Mouse (Mus musculus) midbrain, postnatal 0 days (tissue): ENCODE measurements around the gene 4930524B15Rik. TPM values are rescaled to one million over a fixed set of nuclear protein-coding genes. Genes with fewer than 3 reads are reported as not detected.
"Not testable (repeated sequence)": the region's sequence is repeated elsewhere in the genome, so short reads cannot be mapped to it uniquely, and the experiment has no call there.

Source experiments
- ATAC-seq: fragments of 200-750 bp; cut with Nextera tagmentation; 2 replicates; pipeline ENCODE4 v1.8.0; 2017; ENCODE audit warnings: moderate number of reproducible peaks, mild to moderate bottlenecking, moderate TSS enrichment, moderate library complexity; ENCODE audit not compliant: low FRiP score
- DNase-seq: peaks from one replicate; pipeline ENCODE4 v3.0.0-alpha.2; 2015; ENCODE audit warnings: low spot score
- H3K27ac ChIP-seq: fragments of 300-500 bp; sonication (generic); 2 replicates; pipeline ENCODE4 v1.5.1; 2014; ENCODE audit warnings: low read depth, mild to moderate bottlenecking, low read length, mixed read lengths
- H3K27me3 ChIP-seq: fragments of 300-500 bp; sonication (generic); 2 replicates; pipeline ENCODE4 v1.6.1; 2014; ENCODE audit warnings: low read length, control low read depth, mixed read lengths; ENCODE audit not compliant: insufficient read depth
- H3K36me3 ChIP-seq: fragments of 300-500 bp; sonication (generic); 2 replicates; pipeline ENCODE4 v1.6.1; 2014; ENCODE audit warnings: low read length, control low read depth, mixed read lengths; ENCODE audit not compliant: insufficient read depth
- H3K4me1 ChIP-seq: fragments of 300-500 bp; sonication (generic); 2 replicates; pipeline ENCODE4 v1.6.1; 2014; ENCODE audit warnings: mild to moderate bottlenecking, control low read depth, antibody characterized with exemption, low read length, mixed read lengths; ENCODE audit not compliant: insufficient read depth
- H3K4me2 ChIP-seq: fragments of 300-500 bp; sonication (generic); 2 replicates; pipeline ENCODE4 v1.6.1; 2014; ENCODE audit warnings: low read depth, mild to moderate bottlenecking, low read length, mixed read lengths; ENCODE audit not compliant: poor library complexity, severe bottlenecking
- H3K4me3 ChIP-seq: fragments of 300-500 bp; sonication (generic); 2 replicates; pipeline ENCODE4 v1.5.1; 2014; ENCODE audit warnings: low read depth, mild to moderate bottlenecking, low read length, moderate library complexity
- H3K9ac ChIP-seq: fragments of 300-500 bp; sonication (generic); replicated peaks from 2 replicates; pipeline ENCODE4 v1.6.1; 2014; ENCODE audit warnings: mild to moderate bottlenecking, low read length, moderate library complexity, mixed read lengths; ENCODE audit not compliant: poor library complexity, severe bottlenecking
- H3K9me3 ChIP-seq: fragments of 300-500 bp; sonication (generic); 2 replicates; pipeline ENCODE4 v1.6.1; 2016; ENCODE audit warnings: low read length, control low read depth
- CTCF ChIP-seq: IDR thresholded peaks from 2 replicates; pipeline ENCODE4 v1.5.1; 2016; ENCODE audit warnings: antibody characterized with exemption, mild to moderate bottlenecking
- WGBS: fragments of 180-500 bp; shearing (Covaris S2); extraction: QIAGEN DNeasy Blood & Tissue Kit; methylation state at CpG from one replicate; pipeline ENCODE4 v1.1.7; 2014; 5-methylcytosine and 5-hydroxymethylcytosine counted together
- polyA plus RNA-seq: library from polyadenylated mRNA; unstranded; fragments of >200 nt; fragmentation: Nextera tagmentation; extraction: Ambion mirVana; gene quantifications from 2 replicates; pipeline ENCODE4 v1.2.1, GENCODE M21; 2015
- total RNA-seq: library from RNA; depleted of rRNA; stranded (reverse); fragments of >200 nt; gene quantifications from 2 replicates; pipeline ENCODE4 v1.2.3, GENCODE M21; 2014

Gene 4930524B15Rik
- total and polyA plus RNA-seq, 2 experiments from 2014 or later = 0.47 TPM; not detected in 1

GRCm38 (mm10) chr11:31960071-31960470 lies 5.3 kb upstream of the 4930524B15Rik start:
- DNase-seq (no peak), ATAC-seq (no peak)
- H3K9me3 ChIP-seq = no peaks in the 10 kb centered on the region
- H3K4me1 ChIP-seq = no peaks in the 10 kb centered on the region
- H3K27me3 ChIP-seq = no peaks in the 10 kb centered on the region
- TF ChIP-seq CTCF = no peak
- no peak overlapping the region for H3K4me3 ChIP-seq
- H3K4me2 ChIP-seq = no peak overlapping the region
- H3K9ac ChIP-seq = no peak overlapping the region
- H3K36me3 ChIP-seq = no peaks in the 10 kb centered on the region
- H3K27ac ChIP-seq = no peak overlapping the region

GRCm38 (mm10) chr11:31963993-31964392 lies 1.4 kb upstream of the 4930524B15Rik start:
- no peak for TF ChIP-seq CTCF
- Histone ChIP-seq H3K4me1 (no peaks in the 10 kb centered on the region), H3K9me3 (no peaks in the 10 kb centered on the region), H3K27me3 (no peaks in the 10 kb centered on the region), H3K27ac (no peak overlapping the region), H3K4me3 (no peak overlapping the region), H3K9ac (no peak overlapping the region), H3K4me2 (no peak overlapping the region), H3K36me3 (no peaks in the 10 kb centered on the region)
- WGBS = 96% methylated on average over 1 of the region's 1 CpGs
- DNase-seq = no peak
- ATAC-seq = no peak

- Histone ChIP-seq H3K9me3 (no peaks in the 10 kb centered on the region), H3K36me3 (no peaks in the 10 kb centered on the region), H3K4me2 (no peak overlapping the region), H3K27me3 (no peaks in the 10 kb centered on the region), H3K4me3 (no peak overlapping the region), H3K4me1 (no peaks in the 10 kb centered on the region), H3K27ac (no peak overlapping the region), H3K9ac (no peak overlapping the region)
- no peak for ATAC-seq
- TF ChIP-seq CTCF = no peak
- DNase-seq = no peak
- WGBS = 83% methylated on average over 4 of the region's 4 CpGs
Observed at GRCm38 (mm10) chr11:31974132-31974531, 8.7 kb downstream of the 4930524B15Rik start.

GRCm38 (mm10) chr11:31974826-31975225 lies 9.4 kb downstream of the 4930524B15Rik start:
- H3K9me3 ChIP-seq = no peaks in the 10 kb centered on the region
- no peak overlapping the region for H3K9ac ChIP-seq
- DNase-seq = no peak
- H3K4me2 ChIP-seq = no peak overlapping the region
- 58% methylated on average over 8 of the region's 8 CpGs for WGBS
- H3K27ac ChIP-seq = no peak overlapping the region
- H3K36me3 ChIP-seq = no peaks in the 10 kb centered on the region
- no peak overlapping the region for H3K4me3 ChIP-seq
- H3K4me1 ChIP-seq = no peaks in the 10 kb centered on the region
- H3K27me3 ChIP-seq = no peaks in the 10 kb centered on the region
- TF ChIP-seq CTCF = no peak
- no peak for ATAC-seq

- Histone ChIP-seq H3K36me3 (no peaks in the 10 kb centered on the region), H3K4me1 (no peaks in the 10 kb centered on the region), H3K9ac (no peak overlapping the region), H3K27me3 (no peaks in the 10 kb centered on the region), H3K9me3 (no peaks in the 10 kb centered on the region), H3K4me2 (no peak overlapping the region), H3K27ac (no peak overlapping the region), H3K4me3 (no peak overlapping the region)
- 80% methylated on average over 5 of the region's 5 CpGs for WGBS
- no peak for TF ChIP-seq CTCF
- ATAC-seq = no peak
- DNase-seq = no peak
Observed at GRCm38 (mm10) chr11:31975678-31976077, 10.3 kb downstream of the 4930524B15Rik start.

- ATAC-seq (no peak), DNase-seq (no peak)
- H3K9ac ChIP-seq = no peak overlapping the region
- WGBS = 77% methylated on average over 5 of the region's 5 CpGs
- H3K9me3 ChIP-seq = no peaks in the 10 kb centered on the region
- H3K4me2 ChIP-seq = no peak overlapping the region
- H3K36me3 ChIP-seq = no peaks in the 10 kb centered on the region
- no peaks in the 10 kb centered on the region for H3K4me1 ChIP-seq
- H3K27ac ChIP-seq = no peak overlapping the region
- no peak for TF ChIP-seq CTCF
- no peak overlapping the region for H3K4me3 ChIP-seq
- H3K27me3 ChIP-seq = no peaks in the 10 kb centered on the region
Observed at GRCm38 (mm10) chr11:31976137-31976536, 10.7 kb downstream of the 4930524B15Rik start.

GRCm38 (mm10) chr11:31980089-31980488 lies 14.7 kb downstream of the 4930524B15Rik start:
- H3K9me3 ChIP-seq, H3K9ac ChIP-seq, H3K27me3 ChIP-seq, H3K36me3 ChIP-seq, H3K27ac ChIP-seq, DNase-seq, H3K4me1 ChIP-seq, ATAC-seq, H3K4me2 ChIP-seq, H3K4me3 ChIP-seq: not testable (repeated sequence)
- WGBS = 81% methylated on average over 5 of the region's 5 CpGs
